Mouse (Mus musculus) MEL (cell line): ENCODE measurements around the gene Zbtb46. TPM values are rescaled to one million over a fixed set of nuclear protein-coding genes. Genes with fewer than 3 reads are reported as not detected.

Experiments
- DNase-seq: peaks from one replicate; pipeline ENCODE4 v3.0.0; 2011; ENCODE audit warnings: low read depth, low spot score
- H3K27ac ChIP-seq: 2 replicates; pipeline ENCODE4 v1.5.1; 2012; ENCODE audit warnings: low read depth, mild to moderate bottlenecking, control low read depth, low read length, moderate library complexity; ENCODE audit not compliant: control insufficient read depth
- H3K27me3 ChIP-seq, 2 experiments: fragments of 150-350 bp in 1 of 2; sonication (generic) in 1 of 2; 2 replicates each; pipeline ENCODE4 v1.6.1; 2012; ENCODE audit warnings: low read length in 2 of 2, mild to moderate bottlenecking in 2 of 2, improper control_type of control experiment in 1 of 2, moderate library complexity in 1 of 2; ENCODE audit not compliant: insufficient read depth in 2 of 2, control insufficient read depth in 1 of 2
- H3K36me3 ChIP-seq, 2 experiments: 2 replicates each; pipeline ENCODE4 v1.6.1; 2012 to 2014; ENCODE audit warnings: low read length in 2 of 2, improper control_type of control experiment in 1 of 2, inconsistent platforms in 1 of 2, mild to moderate bottlenecking in 1 of 2; ENCODE audit not compliant: insufficient read depth in 2 of 2, control insufficient read depth in 1 of 2
- H3K4me1 ChIP-seq, 2 experiments: fragments of 150-350 bp in 1 of 2; sonication (generic) in 1 of 2; 2 replicates each; pipeline ENCODE4 v1.6.1; 2012; ENCODE audit warnings: low read length in 2 of 2, improper control_type of control experiment in 1 of 2, mild to moderate bottlenecking in 1 of 2; ENCODE audit not compliant: insufficient read depth in 2 of 2, control insufficient read depth in 1 of 2
- H3K4me3 ChIP-seq, 2 experiments: fragments of 150-350 bp in 1 of 2; sonication (generic) in 1 of 2; 2 replicates each; pipeline ENCODE4 v1.5.1; 2012; ENCODE audit warnings: low read depth in 2 of 2, low read length in 2 of 2, mild to moderate bottlenecking in 2 of 2, moderate library complexity in 2 of 2, control low read depth in 1 of 2, improper control_type of control experiment in 1 of 2; ENCODE audit not compliant: control insufficient read depth in 1 of 2, insufficient read depth in 1 of 2
- H3K79me2 ChIP-seq: 2 replicates; pipeline ENCODE4 v1.6.1; 2012; ENCODE audit warnings: mild to moderate bottlenecking, low read length, moderate library complexity; ENCODE audit not compliant: control insufficient read depth, poor library complexity, insufficient read depth
- H3K9ac ChIP-seq: 2 replicates; pipeline ENCODE4 v1.6.1; 2012; ENCODE audit warnings: low read depth, mild to moderate bottlenecking, control low read depth, low read length, moderate library complexity; ENCODE audit not compliant: control insufficient read depth, poor library complexity, severe bottlenecking
- H3K9me3 ChIP-seq: fragments of 150-350 bp; sonication (generic); replicated peaks from 2 replicates; pipeline ENCODE4 v1.6.1; 2012; ENCODE audit warnings: mild to moderate bottlenecking, low read length, improper control_type of control experiment, moderate library complexity; ENCODE audit not compliant: insufficient read depth
- BHLHE40 ChIP-seq: IDR thresholded peaks from 2 replicates; pipeline ENCODE4 v1.6.1; 2012; ENCODE audit warnings: low read depth, mild to moderate bottlenecking, inconsistent platforms, low read length, improper control_type of control experiment, borderline replicate concordance
- CHD2 ChIP-seq: IDR thresholded peaks from 2 replicates; pipeline ENCODE4 v1.6.1; 2011; ENCODE audit warnings: low read length, improper control_type of control experiment
- CTCF ChIP-seq, 3 experiments: IDR thresholded peaks in 2 of 3; conservative IDR thresholded peaks in 1 of 3; 2 replicates each; pipeline ENCODE4 v1.5.1; 2011 to 2012; ENCODE audit warnings: low read length in 3 of 3, low read depth in 2 of 3, mild to moderate bottlenecking in 2 of 3, improper control_type of control experiment in 1 of 3, inconsistent platforms in 1 of 3, mixed read lengths in 1 of 3, moderate library complexity in 1 of 3; ENCODE audit not compliant: control insufficient read depth in 1 of 3, insufficient read depth in 1 of 3, poor library complexity in 1 of 3, severe bottlenecking in 1 of 3
- E2F4 ChIP-seq: IDR thresholded peaks from 2 replicates; pipeline ENCODE4 v1.6.1; 2011; ENCODE audit warnings: low read depth, low read length, improper control_type of control experiment, borderline replicate concordance
- EP300 ChIP-seq, 2 experiments: IDR thresholded peaks; 2 replicates each; pipeline ENCODE4 v1.6.1; 2011; ENCODE audit warnings: improper control_type of control experiment in 2 of 2, low read length in 2 of 2, low read depth in 1 of 2, mild to moderate bottlenecking in 1 of 2
- GATA1 ChIP-seq: IDR thresholded peaks from 2 replicates; pipeline ENCODE4 v1.6.1; 2011; ENCODE audit warnings: low read depth, low read length, improper control_type of control experiment
- HCFC1 ChIP-seq: IDR thresholded peaks from 2 replicates; pipeline ENCODE4 v1.6.1; 2012; ENCODE audit warnings: low read depth, mild to moderate bottlenecking, inconsistent platforms, low read length, improper control_type of control experiment, moderate library complexity
- KAT2A ChIP-seq: conservative IDR thresholded peaks from 2 replicates; pipeline ENCODE4 v1.6.1; 2012; ENCODE audit warnings: low read depth, low read length, improper control_type of control experiment, inconsistent platforms
- MAZ ChIP-seq: IDR thresholded peaks from 2 replicates; pipeline ENCODE4 v1.6.1; 2012; ENCODE audit warnings: low read depth, mild to moderate bottlenecking, inconsistent platforms, low read length, improper control_type of control experiment
- MEF2A ChIP-seq: IDR thresholded peaks from 2 replicates; pipeline ENCODE4 v1.6.1; 2014; ENCODE audit warnings: low read depth, mild to moderate bottlenecking, inconsistent platforms, low read length, improper control_type of control experiment; ENCODE audit not compliant: poor library complexity, insufficient replicate concordance, severe bottlenecking; ENCODE audit errors: extremely low read depth
- MXI1 ChIP-seq: IDR thresholded peaks from 2 replicates; pipeline ENCODE4 v1.6.1; 2011; ENCODE audit warnings: mild to moderate bottlenecking, low read depth, low read length, improper control_type of control experiment
- MYB ChIP-seq: IDR thresholded peaks from 2 replicates; pipeline ENCODE4 v1.6.1; 2011; ENCODE audit warnings: mild to moderate bottlenecking, low read depth, low read length, improper control_type of control experiment
- NELFE ChIP-seq: IDR thresholded peaks from 2 replicates; pipeline ENCODE4 v1.6.1; 2011; ENCODE audit warnings: low read depth, low read length, improper control_type of control experiment
- NRF1 ChIP-seq: IDR thresholded peaks from 2 replicates; pipeline ENCODE4 v1.6.1; 2014; ENCODE audit warnings: low read depth, mild to moderate bottlenecking, inconsistent platforms, low read length, improper control_type of control experiment, moderate library complexity; ENCODE audit not compliant: poor library complexity, insufficient read depth, severe bottlenecking
- POLR2AphosphoS2 ChIP-seq: IDR thresholded peaks from 2 replicates; pipeline ENCODE4 v1.6.1; 2011; ENCODE audit warnings: low read length, improper control_type of control experiment
- RAD21 ChIP-seq: IDR thresholded peaks from 2 replicates; pipeline ENCODE4 v1.6.1; 2011; ENCODE audit warnings: mild to moderate bottlenecking, low read depth, low read length, improper control_type of control experiment
- SMC3 ChIP-seq: IDR thresholded peaks from 2 replicates; pipeline ENCODE4 v1.6.1; 2011; ENCODE audit warnings: low read depth, low read length, improper control_type of control experiment
- TAL1 ChIP-seq: IDR thresholded peaks from 2 replicates; pipeline ENCODE4 v1.6.1; 2012; ENCODE audit warnings: mild to moderate bottlenecking, inconsistent platforms, low read length, moderate library complexity, mixed read lengths
- TCF12 ChIP-seq: IDR thresholded peaks from 2 replicates; pipeline ENCODE4 v1.6.1; 2014; ENCODE audit warnings: low read depth, mild to moderate bottlenecking, inconsistent platforms, low read length, improper control_type of control experiment, moderate library complexity
- USF1 ChIP-seq: IDR thresholded peaks from 2 replicates; pipeline ENCODE4 v1.6.1; 2014; ENCODE audit warnings: low read depth, mild to moderate bottlenecking, inconsistent platforms, low read length, improper control_type of control experiment, moderate library complexity
- ZMIZ1 ChIP-seq: IDR thresholded peaks from 2 replicates; pipeline ENCODE4 v1.6.1; 2012; ENCODE audit warnings: low read depth, mild to moderate bottlenecking, inconsistent platforms, low read length, improper control_type of control experiment, moderate library complexity
- polyA plus RNA-seq, 2 experiments: library from polyadenylated mRNA; stranded (reverse) in 1 of 2; unstranded in 1 of 2; fragments of >175 nt in 1 of 2; fragments of >200 nt in 1 of 2; gene quantifications; 2 replicates each; pipeline versions ENCODE4 v1.2.1 to v1.2.4; 2012; ENCODE audit warnings: low replicate concordance in 2 of 2, low read depth in 1 of 2; ENCODE audit not compliant: insufficient read length in 2 of 2, insufficient read depth in 1 of 2, missing spikeins in 1 of 2
- total RNA-seq: library from RNA; depleted of rRNA; stranded (reverse); fragments of 300-350 nt; gene quantifications from 2 replicates; pipeline ENCODE4 v1.2.3, GENCODE M21; 2012

Zbtb46 gene
- total and polyA plus RNA-seq, 3 experiments, result 0.23 to 0.64 TPM; not detected in 1

GRCm38 (mm10) chr2:181483562-181484318 lies 24.5 kb upstream of the Zbtb46 start:
- Histone ChIP-seq H3K4me1 (peaks cover 0 to 3% of the 10 kb centered on the region in 2 experiments; a peak in 1 of 4 replicates), H3K36me3 (peaks cover 0 to 3% of the 10 kb centered on the region in 2 experiments; a peak in 2 of 4 replicates), H3K27ac (no peak overlapping the region), H3K9me3 (no peaks in the 10 kb centered on the region), H3K27me3 (peaks cover 14 to 35% of the 10 kb centered on the region in 2 experiments), H3K79me2 (no peaks in the 10 kb centered on the region), H3K4me3 (peak overlapping the region; percentile 31 to 36; a peak in 3 of 4 replicates), H3K9ac (peak overlapping the region; percentile 44; the same call in 1 of the 2 replicates)
- DNase-seq, result peak; percentile 56
- peak; percentile 7 for TF ChIP-seq RAD21
- 0 out of 2 replicates have a peak, but pooled peaks have one; percentile 7 for TF ChIP-seq SMC3
- TF ChIP-seq CTCF (IDR thresholded peaks at IDR 0.05 in 2 of 3, conservative IDR thresholded peaks at IDR 0.05 in 1 of 3; ENCODE audit: control insufficient read depth in 1 of 3, insufficient read depth in 1 of 3, low read depth in 2 of 3, low read length in 3 of 3, poor library complexity in 1 of 3, severe bottlenecking in 1 of 3), result peak in 2 of 3 experiments; percentile 24 to 33; a peak in 3 of 6 replicates
- TF ChIP-seq MXI1, result no peak

- no peak overlapping the region; the same call in 1 of the 2 replicates for H3K9ac ChIP-seq
Observed at GRCm38 (mm10) chr2:181483120-181483519, 23.9 kb upstream of the Zbtb46 start.

GRCm38 (mm10) chr2:181472256-181472827 lies 13.1 kb upstream of the Zbtb46 start:
- Histone ChIP-seq H3K9me3 (no peaks in the 10 kb centered on the region), H3K27me3 (peaks cover 2 to 9% of the 10 kb centered on the region in 2 experiments; a peak in 3 of 4 replicates), H3K9ac (no peak overlapping the region), H3K4me3 (no peak overlapping the region), H3K4me1 (no peaks in the 10 kb centered on the region; a peak in 1 of 4 replicates), H3K79me2 (no peaks in the 10 kb centered on the region), H3K36me3 (no peaks in the 10 kb centered on the region; a peak in 2 of 4 replicates), H3K27ac (no peak overlapping the region)
- no peak for DNase-seq
- TF ChIP-seq NELFE, result no peak
- no peak for TF ChIP-seq NRF1
- no peak for TF ChIP-seq MYB
- TF ChIP-seq TCF12, result no peak
- TF ChIP-seq E2F4, result no peak
- TF ChIP-seq RAD21, result no peak
- no peak for TF ChIP-seq USF1
- TF ChIP-seq ZMIZ1, result no peak
- no peak for TF ChIP-seq BHLHE40
- TF ChIP-seq SMC3, result no peak
- TF ChIP-seq CHD2, result no peak
- TF ChIP-seq MAZ, result no peak
- no peak for TF ChIP-seq EP300 (IDR thresholded peaks at IDR 0.05; ENCODE audit: low read depth in 1 of 2, low read length in 2 of 2)
- TF ChIP-seq MXI1, result no peak
- TF ChIP-seq POLR2AphosphoS2, result no peak
- TF ChIP-seq KAT2A, result no peak
- TF ChIP-seq MEF2A, result no peak
- TF ChIP-seq TAL1, result no peak
- no peak for TF ChIP-seq HCFC1

More at GRCm38 (mm10) chr2:181483120-181483519, 23.9 kb upstream of the Zbtb46 start:
- Histone ChIP-seq H3K4me3 (peak overlapping the region in 1 of 2 experiments; percentile 36; a peak in 1 of 4 replicates), H3K27ac (no peak overlapping the region), H3K9me3 (no peaks in the 10 kb centered on the region), H3K4me1 (peaks cover 0 to 3% of the 10 kb centered on the region in 2 experiments; a peak in 1 of 4 replicates), H3K36me3 (peaks cover 0 to 3% of the 10 kb centered on the region in 2 experiments; a peak in 2 of 4 replicates), H3K79me2 (no peaks in the 10 kb centered on the region), H3K27me3 (peaks cover 12 to 31% of the 10 kb centered on the region in 2 experiments; a peak in 3 of 4 replicates)
- no peak for DNase-seq
- TF ChIP-seq TCF12, result peak; percentile 34; the same call in 1 of the 2 replicates
- peak; percentile 28 to 38; a peak in 2 of 4 replicates for TF ChIP-seq EP300 (IDR thresholded peaks at IDR 0.05; ENCODE audit: low read depth in 1 of 2, low read length in 2 of 2)
- peak; percentile 54 for TF ChIP-seq GATA1
- TF ChIP-seq ZMIZ1, result no peak
- no peak for TF ChIP-seq MEF2A
